Mouse (Mus musculus): ENCODE results near the gene Tnrc18. TPM values are rescaled to one million over a fixed set of nuclear protein-coding genes. Genes with fewer than 3 reads are reported as not detected.

The Tnrc18 gene
- total and polyA plus RNA-seq, 2 experiments: 4.0 to 17.8 TPM

- no peak overlapping the region for H3K27ac ChIP-seq (replicated peaks; ENCODE audit: insufficient read depth, low read depth, low read length)
- no peaks in the 10 kb centered on the region; the same call in 1 of the 2 replicates for H3K79me2 ChIP-seq (ENCODE audit: control insufficient read depth, insufficient read depth, low read length)
- no peak for DNase-seq (ENCODE audit: extremely low read depth, low read depth, low spot score)
- no peak for TF ChIP-seq CTCF (IDR thresholded peaks at IDR 0.05; ENCODE audit: low read depth, low read length)
- no peak for TF ChIP-seq POLR2A (IDR thresholded peaks at IDR 0.05; ENCODE audit: extremely low read depth, insufficient read depth, low read length)
- H3K4me3 ChIP-seq (ENCODE audit: insufficient read depth, low read depth, low read length): no peak overlapping the region
- WGBS: 90% methylated on average over 15 of the region's 15 CpGs
- H3K36me3 ChIP-seq (ENCODE audit: control insufficient read depth, insufficient read depth, low read length): peaks cover 34% of the 10 kb centered on the region
- H3K27me3 ChIP-seq (ENCODE audit: control insufficient read depth, insufficient read depth, low read length): no peaks in the 10 kb centered on the region
- peaks cover 11% of the 10 kb centered on the region for H3K4me1 ChIP-seq (ENCODE audit: control insufficient read depth, insufficient read depth, low read length)
- no peak overlapping the region for H3K9ac ChIP-seq (ENCODE audit: low read depth, low read length)
Observed at GRCm38 (mm10) chr5:142764889-142765288, 52.6 kb downstream of the Tnrc18 start.

GRCm38 (mm10) chr5:142764306-142764705, 53.2 kb downstream of the Tnrc18 start:
- Histone ChIP-seq H3K4me1 (ENCODE audit: control insufficient read depth, insufficient read depth, low read length) (peaks cover 5% of the 10 kb centered on the region; the same call in 1 of the 2 replicates), H3K79me2 (ENCODE audit: control insufficient read depth, insufficient read depth, low read length) (no peaks in the 10 kb centered on the region; the same call in 1 of the 2 replicates), H3K27me3 (ENCODE audit: control insufficient read depth, insufficient read depth, low read length) (no peaks in the 10 kb centered on the region), H3K4me3 (ENCODE audit: insufficient read depth, low read depth, low read length) (no peak overlapping the region), H3K9ac (ENCODE audit: low read depth, low read length) (no peak overlapping the region), H3K36me3 (ENCODE audit: control insufficient read depth, insufficient read depth, low read length) (peaks cover 36% of the 10 kb centered on the region), H3K27ac (replicated peaks; ENCODE audit: insufficient read depth, low read depth, low read length) (no peak overlapping the region)
- TF ChIP-seq POLR2A (IDR thresholded peaks at IDR 0.05; ENCODE audit: extremely low read depth, insufficient read depth, low read length): no peak
- TF ChIP-seq CTCF (IDR thresholded peaks at IDR 0.05; ENCODE audit: low read depth, low read length): no peak
- DNase-seq (ENCODE audit: extremely low read depth, low read depth, low spot score): no peak
- 84% methylated on average over 11 of the region's 11 CpGs for WGBS

GRCm38 (mm10) chr5:142762082-142762807, 55.2 kb downstream of the Tnrc18 start:
- H3K27me3 ChIP-seq (ENCODE audit: control insufficient read depth, insufficient read depth, low read length): no peaks in the 10 kb centered on the region
- no peak for DNase-seq (ENCODE audit: extremely low read depth, low read depth, low spot score)
- no peak for TF ChIP-seq POLR2A (IDR thresholded peaks at IDR 0.05; ENCODE audit: extremely low read depth, insufficient read depth, low read length)
- TF ChIP-seq CTCF (IDR thresholded peaks at IDR 0.05; ENCODE audit: low read depth, low read length): no peak
- no peaks in the 10 kb centered on the region; the same call in 1 of the 2 replicates for H3K79me2 ChIP-seq (ENCODE audit: control insufficient read depth, insufficient read depth, low read length)
- H3K27ac ChIP-seq (replicated peaks; ENCODE audit: insufficient read depth, low read depth, low read length): no peak overlapping the region
- no peak overlapping the region for H3K9ac ChIP-seq (ENCODE audit: low read depth, low read length)
- 95% methylated on average over 21 of the region's 21 CpGs for WGBS
- peaks cover 44% of the 10 kb centered on the region for H3K36me3 ChIP-seq (ENCODE audit: control insufficient read depth, insufficient read depth, low read length)
- H3K4me3 ChIP-seq (ENCODE audit: insufficient read depth, low read depth, low read length): no peak overlapping the region
- no peaks in the 10 kb centered on the region for H3K4me1 ChIP-seq (ENCODE audit: control insufficient read depth, insufficient read depth, low read length)

- Histone ChIP-seq H3K4me1 (ENCODE audit: control insufficient read depth, insufficient read depth, low read length) (no peaks in the 10 kb centered on the region), H3K27me3 (ENCODE audit: control insufficient read depth, insufficient read depth, low read length) (no peaks in the 10 kb centered on the region), H3K4me3 (ENCODE audit: insufficient read depth, low read depth, low read length) (no peak overlapping the region), H3K9ac (ENCODE audit: low read depth, low read length) (no peak overlapping the region), H3K79me2 (ENCODE audit: control insufficient read depth, insufficient read depth, low read length) (no peaks in the 10 kb centered on the region; the same call in 1 of the 2 replicates), H3K36me3 (ENCODE audit: control insufficient read depth, insufficient read depth, low read length) (peaks cover 47% of the 10 kb centered on the region), H3K27ac (replicated peaks; ENCODE audit: insufficient read depth, low read depth, low read length) (no peak overlapping the region)
- WGBS: 95% methylated on average over 16 of the region's 16 CpGs
- TF ChIP-seq CTCF (IDR thresholded peaks at IDR 0.05; ENCODE audit: low read depth, low read length) (no peak), POLR2A (IDR thresholded peaks at IDR 0.05; ENCODE audit: extremely low read depth, insufficient read depth, low read length) (no peak)
- DNase-seq (ENCODE audit: extremely low read depth, low read depth, low spot score): no peak
Observed at GRCm38 (mm10) chr5:142761326-142761983, 56.0 kb downstream of the Tnrc18 start.

- no peak for TF ChIP-seq CTCF (IDR thresholded peaks at IDR 0.05; ENCODE audit: low read depth, low read length)
- TF ChIP-seq POLR2A (IDR thresholded peaks at IDR 0.05; ENCODE audit: extremely low read depth, insufficient read depth, low read length): no peak
- 87% methylated on average over 8 of the region's 8 CpGs for WGBS
- Histone ChIP-seq H3K9ac (ENCODE audit: low read depth, low read length) (no peak overlapping the region), H3K4me1 (ENCODE audit: control insufficient read depth, insufficient read depth, low read length) (no peaks in the 10 kb centered on the region), H3K27me3 (ENCODE audit: control insufficient read depth, insufficient read depth, low read length) (no peaks in the 10 kb centered on the region), H3K36me3 (ENCODE audit: control insufficient read depth, insufficient read depth, low read length) (peaks cover 45% of the 10 kb centered on the region), H3K79me2 (ENCODE audit: control insufficient read depth, insufficient read depth, low read length) (no peaks in the 10 kb centered on the region; the same call in 1 of the 2 replicates), H3K27ac (replicated peaks; ENCODE audit: insufficient read depth, low read depth, low read length) (no peak overlapping the region), H3K4me3 (ENCODE audit: insufficient read depth, low read depth, low read length) (no peak overlapping the region)
- DNase-seq (ENCODE audit: extremely low read depth, low read depth, low spot score): no peak
Observed at GRCm38 (mm10) chr5:142759786-142760185, 57.7 kb downstream of the Tnrc18 start.
